Mouse (Mus musculus) liver, embryonic 15.5 days (tissue): ENCODE data around the gene Cdc37. TPM values are rescaled to one million over a fixed set of nuclear protein-coding genes. Genes with fewer than 3 reads are reported as not detected.
A peak's percentile ranks its signal among the peaks of the same experiment; 100 is the strongest.

Experiments
- ATAC-seq: fragments of 200-750 bp; cut with Nextera tagmentation; 2 replicates; pipeline ENCODE4 v1.8.0; 2017; ENCODE audit warnings: moderate number of reproducible peaks, mild to moderate bottlenecking, moderate library complexity; ENCODE audit not compliant: insufficient read depth
- H3K27ac ChIP-seq: fragments of 300-500 bp; sonication (generic); replicated peaks from 2 replicates; pipeline ENCODE4 v1.5.1; 2015; ENCODE audit warnings: mild to moderate bottlenecking, inconsistent platforms
- H3K27me3 ChIP-seq: fragments of 300-500 bp; sonication (generic); 2 replicates; pipeline ENCODE4 v1.6.1; 2015; ENCODE audit warnings: mild to moderate bottlenecking, inconsistent platforms
- H3K36me3 ChIP-seq: fragments of 300-500 bp; sonication (generic); replicated peaks from 2 replicates; pipeline ENCODE4 v1.6.1; 2015; ENCODE audit warnings: moderate library complexity, mild to moderate bottlenecking, inconsistent platforms
- H3K4me1 ChIP-seq: fragments of 300-500 bp; sonication (generic); replicated peaks from 2 replicates; pipeline ENCODE4 v1.6.1; 2015; ENCODE audit warnings: inconsistent platforms
- H3K4me2 ChIP-seq: fragments of 300-500 bp; sonication (generic); 2 replicates; pipeline ENCODE4 v1.6.1; 2015; ENCODE audit warnings: moderate library complexity, mild to moderate bottlenecking, inconsistent platforms
- H3K4me3 ChIP-seq: fragments of 300-500 bp; sonication (generic); replicated peaks from 2 replicates; pipeline ENCODE4 v1.5.1; 2015; ENCODE audit warnings: mild to moderate bottlenecking, inconsistent platforms
- H3K9ac ChIP-seq: fragments of 300-500 bp; sonication (generic); 2 replicates; pipeline ENCODE4 v1.6.1; 2015; ENCODE audit warnings: moderate library complexity, mild to moderate bottlenecking, inconsistent platforms
- H3K9me3 ChIP-seq: fragments of 300-500 bp; sonication (generic); replicated peaks from 2 replicates; pipeline ENCODE4 v1.6.1; 2016; ENCODE audit warnings: inconsistent platforms
- WGBS: fragments of 180-500 bp; shearing (Covaris S2); methylation state at CpG from one replicate; pipeline ENCODE4 v1.1.7; 2015; ENCODE audit warnings: mixed read lengths; ENCODE audit not compliant: insufficient replicate concordance; 5-methylcytosine and 5-hydroxymethylcytosine counted together
- polyA plus RNA-seq: library from polyadenylated mRNA; unstranded; fragments of >200 nt; fragmentation: Nextera tagmentation; extraction: Ambion mirVana; gene quantifications from 2 replicates; pipeline ENCODE4 v1.2.1, GENCODE M21; 2015

Cdc37 gene
- polyA plus RNA-seq, 1 experiment from 2014 or later, result 122 TPM

DNA sequence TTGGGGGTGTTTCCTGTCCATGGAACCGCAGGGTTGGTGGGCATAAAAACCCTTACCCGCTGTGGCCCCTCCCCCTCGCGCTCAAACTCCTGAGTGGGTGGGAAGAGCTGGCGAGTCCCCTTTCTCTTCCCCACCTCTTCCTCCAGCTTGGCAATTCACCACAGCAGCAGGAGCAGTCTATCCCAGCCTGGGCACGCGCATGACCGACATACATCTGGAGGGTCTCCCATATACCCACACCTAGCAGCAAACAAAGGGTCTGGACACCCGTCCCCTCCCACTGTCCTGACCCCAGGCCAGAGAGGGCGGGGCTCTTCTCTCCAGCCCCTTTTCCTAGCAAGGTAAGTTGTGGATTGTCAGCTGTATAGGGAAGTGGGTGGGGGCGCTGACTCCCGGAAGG is 3.5 kb upstream of the Cdc37 start:
- H3K36me3 ChIP-seq, result no peaks in the 10 kb centered on the region
- peak overlapping the region; percentile 25; the same call in 1 of the 2 replicates for H3K9ac ChIP-seq
- peaks cover 32% of the 10 kb centered on the region for H3K4me1 ChIP-seq
- H3K9me3 ChIP-seq, result no peaks in the 10 kb centered on the region
- H3K4me2 ChIP-seq, result peak overlapping the region; percentile 63
- 3% methylated on average over 12 of the region's 12 CpGs for WGBS
- H3K27ac ChIP-seq, result no peak overlapping the region
- H3K4me3 ChIP-seq, result peak overlapping the region; percentile 33
- peaks cover 15% of the 10 kb centered on the region for H3K27me3 ChIP-seq
- no peak for ATAC-seq

DNA sequence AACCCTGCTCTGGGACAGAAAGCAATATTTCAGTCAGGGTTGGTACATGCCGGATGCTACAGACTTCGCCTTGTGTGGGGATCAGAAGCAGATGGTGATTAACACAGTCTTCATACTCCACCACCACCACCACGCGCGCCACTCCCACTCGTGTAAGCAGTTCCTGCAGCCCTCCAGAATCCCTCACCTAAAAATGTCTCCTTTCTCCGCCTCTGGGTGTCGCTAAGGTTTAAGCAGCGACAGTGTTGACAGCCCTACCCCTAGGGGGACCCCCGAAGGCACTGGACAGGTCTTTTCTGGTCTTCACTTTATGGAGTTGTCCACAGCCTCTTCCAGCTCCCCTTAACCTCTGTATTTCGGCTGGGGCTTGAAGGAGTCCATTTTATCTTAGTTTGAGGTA is 2.9 kb upstream of the Cdc37 start:
- H3K27me3 ChIP-seq, result peaks cover 12% of the 10 kb centered on the region
- WGBS, result under 1% methylated on average over 11 of the region's 11 CpGs
- H3K9me3 ChIP-seq, result no peaks in the 10 kb centered on the region
- H3K36me3 ChIP-seq, result 0 out of 2 replicates have a peak, but pooled peaks cover under 1% of the 10 kb centered on the region
- H3K4me1 ChIP-seq, result peaks cover 38% of the 10 kb centered on the region
- H3K27ac ChIP-seq, result no peak overlapping the region
- peak overlapping the region; percentile 15; the same call in 1 of the 2 replicates for H3K9ac ChIP-seq
- H3K4me3 ChIP-seq, result peak overlapping the region; percentile 33; the same call in 1 of the 2 replicates
- H3K4me2 ChIP-seq, result peak overlapping the region; percentile 63
- ATAC-seq, result no peak

- no peaks in the 10 kb centered on the region for H3K9me3 ChIP-seq
- no peak for ATAC-seq
- H3K27ac ChIP-seq, result peak overlapping the region; percentile 83
- H3K4me3 ChIP-seq, result peak overlapping the region; percentile 81
- H3K9ac ChIP-seq, result peak overlapping the region; percentile 83
- H3K36me3 ChIP-seq, result peaks cover 30% of the 10 kb centered on the region
- 4% methylated on average over 8 of the region's 8 CpGs for WGBS
- peaks cover 9% of the 10 kb centered on the region for H3K27me3 ChIP-seq
- peak overlapping the region; percentile 82 for H3K4me2 ChIP-seq
- peaks cover 62% of the 10 kb centered on the region for H3K4me1 ChIP-seq
These were observed 617 bp downstream of the Cdc37 start for GRCm38 (mm10) chr9:21149077-21149653.

DNA sequence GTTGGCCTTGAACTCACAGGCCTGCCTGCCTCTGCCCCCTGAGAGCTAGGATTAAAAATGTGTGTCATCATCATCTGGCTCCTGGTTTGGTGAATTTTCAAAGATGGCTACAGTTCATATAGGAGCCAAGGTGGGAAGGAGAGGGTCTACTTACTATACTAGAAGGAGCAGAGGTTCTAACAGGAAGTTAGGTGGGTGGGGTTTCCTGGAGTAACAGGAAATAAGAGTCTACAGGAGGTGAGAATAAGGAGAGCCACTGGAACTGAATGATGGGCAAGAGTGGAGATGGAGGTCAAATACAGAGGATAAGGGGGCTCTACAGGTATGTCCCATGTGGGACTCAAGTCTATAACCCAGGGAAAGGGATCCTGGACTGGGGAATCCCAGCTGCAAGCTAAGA is 1.4 kb downstream of the Cdc37 start:
- peak overlapping the region; percentile 81 for H3K4me3 ChIP-seq
- peak overlapping the region; percentile 45; the same call in 1 of the 2 replicates for H3K27ac ChIP-seq
- peaks cover 60% of the 10 kb centered on the region for H3K4me1 ChIP-seq
- peaks cover 4% of the 10 kb centered on the region for H3K27me3 ChIP-seq
- H3K9me3 ChIP-seq, result no peaks in the 10 kb centered on the region
- ATAC-seq, result no peak
- H3K9ac ChIP-seq, result peak overlapping the region; percentile 83
- peak overlapping the region; percentile 82 for H3K4me2 ChIP-seq
- H3K36me3 ChIP-seq, result peaks cover 38% of the 10 kb centered on the region

DNA sequence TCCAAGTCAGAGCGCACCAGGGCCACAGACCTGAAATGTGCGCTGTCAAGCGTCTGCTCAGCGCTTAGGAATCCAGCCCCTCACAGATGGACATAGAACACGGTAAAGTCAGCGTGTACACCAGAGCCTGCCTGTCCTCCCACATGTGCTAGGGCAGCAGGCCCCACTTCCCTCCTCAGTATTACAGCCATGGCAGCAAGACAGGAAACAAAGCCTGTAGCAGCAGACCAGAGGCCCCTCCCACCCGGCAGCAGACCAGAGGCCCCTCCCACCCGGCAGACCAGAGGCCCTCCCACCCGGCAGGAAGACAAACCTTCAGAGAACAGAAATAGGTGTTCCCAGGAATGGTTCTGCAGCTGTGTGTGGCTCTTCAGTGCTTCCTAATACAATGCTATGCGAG is 3.1 kb downstream of the Cdc37 start:
- 21% methylated on average over 10 of the region's 10 CpGs for whole genome bisulfite sequencing

DNA sequence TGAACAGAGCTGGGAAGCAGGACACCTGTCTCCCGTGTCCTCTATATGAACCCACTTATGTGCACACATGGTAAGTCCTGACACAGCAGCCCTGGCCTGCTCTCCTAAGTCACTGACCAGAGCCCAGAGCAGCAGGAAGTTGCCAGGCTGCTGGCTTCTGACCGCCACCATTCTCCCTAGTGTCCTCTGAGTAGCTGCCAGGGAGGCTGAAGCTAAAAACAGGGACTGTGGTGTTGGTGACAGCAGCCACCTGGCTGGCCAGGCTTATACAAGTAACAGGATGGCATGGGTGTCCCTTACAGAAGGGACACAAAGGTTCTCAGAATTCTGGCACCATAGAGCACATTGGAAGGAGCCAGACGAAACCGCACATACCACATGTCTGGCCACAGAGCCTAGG is 4.4 kb downstream of the Cdc37 start:
- Histone ChIP-seq H3K9ac (no peak overlapping the region), H3K27ac (no peak overlapping the region), H3K9me3 (no peaks in the 10 kb centered on the region), H3K27me3 (no peaks in the 10 kb centered on the region), H3K4me3 (no peak overlapping the region), H3K36me3 (peaks cover 68% of the 10 kb centered on the region), H3K4me1 (peaks cover 57% of the 10 kb centered on the region), H3K4me2 (no peak overlapping the region)
- WGBS, result 87% methylated on average over 4 of the region's 4 CpGs
- ATAC-seq, result no peak

More for the DNA sequence above, 3.1 kb downstream of the Cdc37 start:
- H3K4me1 ChIP-seq, result peaks cover 57% of the 10 kb centered on the region
- H3K9me3 ChIP-seq, result no peaks in the 10 kb centered on the region
- peak overlapping the region; percentile 82 for H3K4me2 ChIP-seq
- no peaks in the 10 kb centered on the region for H3K27me3 ChIP-seq
- H3K27ac ChIP-seq, result 0 out of 2 replicates have a peak overlapping the region, but pooled peaks have one; percentile 5
- H3K36me3 ChIP-seq, result peaks cover 55% of the 10 kb centered on the region
- peak; percentile 17; the same call in 1 of the 2 replicates for ATAC-seq
- peak overlapping the region; percentile 16 for H3K4me3 ChIP-seq
- no peak overlapping the region for H3K9ac ChIP-seq

- Histone ChIP-seq H3K27ac (no peak overlapping the region), H3K4me3 (no peak overlapping the region), H3K9me3 (no peaks in the 10 kb centered on the region), H3K36me3 (peaks cover 78% of the 10 kb centered on the region), H3K9ac (no peak overlapping the region), H3K4me1 (peaks cover 52% of the 10 kb centered on the region), H3K4me2 (no peak overlapping the region), H3K27me3 (no peaks in the 10 kb centered on the region)
- ATAC-seq, result no peak
- WGBS, result 78% methylated on average over 3 of the region's 3 CpGs
These were observed 5.4 kb downstream of the Cdc37 start for GRCm38 (mm10) chr9:21144361-21144760.

DNA sequence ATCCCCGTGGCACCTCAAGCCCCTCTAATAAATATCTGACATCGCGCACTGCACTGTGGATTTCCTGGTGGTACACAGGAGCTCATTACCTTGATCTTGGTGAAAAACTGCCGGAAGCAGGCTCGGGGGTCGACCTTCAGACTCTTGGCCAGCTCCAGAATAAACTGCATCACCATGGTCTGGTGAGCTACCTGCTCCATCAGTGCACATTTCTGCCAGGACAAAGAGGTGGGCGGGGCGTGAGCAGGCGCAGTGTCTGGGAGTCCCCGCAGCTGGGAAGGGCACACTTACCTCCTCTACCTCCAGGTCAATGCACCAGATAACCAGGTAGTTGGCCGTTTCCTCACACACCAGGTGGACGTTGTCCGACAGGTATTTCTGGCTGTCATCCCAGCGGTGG is 7.9 kb downstream of the Cdc37 start:
- WGBS, result 85% methylated on average over 14 of the region's 14 CpGs
- peaks cover 95% of the 10 kb centered on the region for H3K36me3 ChIP-seq
- no peak overlapping the region for H3K27ac ChIP-seq
- H3K4me1 ChIP-seq, result peaks cover 28% of the 10 kb centered on the region
- H3K27me3 ChIP-seq, result no peaks in the 10 kb centered on the region
- no peak overlapping the region for H3K4me2 ChIP-seq
- H3K9me3 ChIP-seq, result no peaks in the 10 kb centered on the region
- no peak for ATAC-seq
- no peak overlapping the region for H3K4me3 ChIP-seq
- H3K9ac ChIP-seq, result no peak overlapping the region

- Histone ChIP-seq H3K4me2 (no peak overlapping the region), H3K4me3 (no peak overlapping the region), H3K9ac (no peak overlapping the region), H3K9me3 (no peaks in the 10 kb centered on the region), H3K36me3 (peaks cover 61% of the 10 kb centered on the region), H3K4me1 (peaks cover 34% of the 10 kb centered on the region), H3K27ac (no peak overlapping the region), H3K27me3 (no peaks in the 10 kb centered on the region)
- WGBS, result 57% methylated on average over 4 of the region's 4 CpGs
- ATAC-seq, result no peak
These were observed 11.4 kb downstream of the Cdc37 start for GRCm38 (mm10) chr9:21138386-21138785.

DNA sequence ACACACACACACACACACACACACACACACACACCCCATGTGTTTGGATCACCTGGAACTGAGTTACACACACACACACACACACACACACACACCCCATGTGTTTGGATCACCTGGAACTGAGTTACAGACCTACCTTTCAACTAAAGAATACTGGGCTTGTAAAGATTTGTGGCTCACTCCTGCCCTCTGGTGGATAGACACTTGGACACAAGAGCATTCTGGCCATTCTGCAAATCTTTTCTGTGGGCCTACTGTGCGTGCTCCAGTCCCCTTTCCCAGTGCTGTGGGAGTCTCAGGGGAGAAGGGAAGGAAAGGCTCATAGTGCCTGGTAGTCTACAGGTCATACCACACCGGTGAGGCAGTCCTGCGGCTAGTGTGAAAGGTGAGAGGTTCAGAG is 12.6 kb downstream of the Cdc37 start:
- H3K4me2 ChIP-seq, result no peak overlapping the region
- no peak overlapping the region for H3K4me3 ChIP-seq
- H3K27ac ChIP-seq, result no peak overlapping the region
- H3K4me1 ChIP-seq, result peaks cover 32% of the 10 kb centered on the region
- 37% methylated on average over 3 of the region's 3 CpGs for WGBS
- H3K9ac ChIP-seq, result no peak overlapping the region
- H3K36me3 ChIP-seq, result peaks cover 50% of the 10 kb centered on the region
- no peaks in the 10 kb centered on the region for H3K9me3 ChIP-seq
- H3K27me3 ChIP-seq, result no peaks in the 10 kb centered on the region
- 0 out of 2 replicates have a peak, but pooled peaks have one; percentile 20 for ATAC-seq

- H3K36me3 ChIP-seq, result peaks cover 41% of the 10 kb centered on the region
- peaks cover 38% of the 10 kb centered on the region for H3K4me1 ChIP-seq
- no peak overlapping the region for H3K4me2 ChIP-seq
- no peak overlapping the region for H3K9ac ChIP-seq
- ATAC-seq, result no peak
- no peak overlapping the region for H3K4me3 ChIP-seq
- H3K27me3 ChIP-seq, result no peaks in the 10 kb centered on the region
- WGBS, result 44% methylated on average over 6 of the region's 6 CpGs
- peak overlapping the region; percentile 19; the same call in 1 of the 2 replicates for H3K27ac ChIP-seq
- H3K9me3 ChIP-seq, result no peaks in the 10 kb centered on the region
These were observed 13.4 kb downstream of the Cdc37 start for GRCm38 (mm10) chr9:21136401-21136800.

DNA sequence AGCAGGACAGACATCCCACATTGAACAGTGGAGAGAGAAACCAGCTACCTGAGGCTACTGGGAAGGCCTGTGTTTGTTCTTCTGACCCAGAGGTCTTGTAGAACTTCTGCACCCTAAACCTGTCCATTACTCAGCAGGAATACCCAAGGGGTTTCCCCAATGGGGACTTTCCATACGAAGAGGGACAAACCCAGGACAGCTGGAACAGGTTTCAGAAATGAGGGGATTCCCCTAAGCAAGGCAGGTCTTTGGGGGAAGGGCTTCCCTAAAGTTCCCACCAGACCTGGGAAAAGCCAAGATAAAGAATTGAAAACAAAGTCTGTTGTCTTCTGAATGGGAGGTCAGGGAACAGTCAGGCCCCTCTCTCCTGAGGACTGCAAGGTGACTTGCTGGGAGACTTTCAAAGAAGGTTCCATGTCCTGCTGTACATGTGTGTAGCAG is 13.8 kb downstream of the Cdc37 start:
- no peak for ATAC-seq
- H3K27me3 ChIP-seq, result no peaks in the 10 kb centered on the region
- no peak overlapping the region for H3K9ac ChIP-seq
- peaks cover 37% of the 10 kb centered on the region for H3K36me3 ChIP-seq
- no peak overlapping the region for H3K4me3 ChIP-seq
- H3K9me3 ChIP-seq, result no peaks in the 10 kb centered on the region
- peaks cover 43% of the 10 kb centered on the region for H3K4me1 ChIP-seq
- H3K27ac ChIP-seq, result peak overlapping the region; percentile 19; the same call in 1 of the 2 replicates
- 43% methylated on average over 1 of the region's 1 CpGs for WGBS
- no peak overlapping the region for H3K4me2 ChIP-seq
